Mouse (Mus musculus): ENCODE measurements around the gene Ckap2. TPM values are rescaled to one million over a fixed set of nuclear protein-coding genes. Genes with fewer than 3 reads are reported as not detected.

The Ckap2 gene
- 20.2 and 21.0 TPM in 2 replicates for polyA plus RNA-seq (2015; fragmentation: Nextera tagmentation; extraction: Ambion mirVana)

GRCm38 (mm10) chr8:22185431-22186397 is at the start of gene Ckap2:
Gene Ckap2, minus strand, starts transcription at chr8:22185819.

GRCm38 (mm10) chr8:22227061-22227877 is 41.6 kb upstream of the Ckap2 start, which contains the start of gene Thsd1:
Gene Thsd1, plus strand, starts transcription at chr8:22227313.

GRCm38 (mm10) chr8:22192660-22193431 is 7.2 kb upstream of the Ckap2 start, which contains the start of gene Vps36:
Gene Vps36, plus strand, starts transcription at chr8:22192809.

GRCm38 (mm10) chr8:22166080-22166603 is 19.5 kb downstream of the Ckap2 start, which contains the start of gene Nek3:
Gene Nek3, minus strand, starts transcription at chr8:22166435.

GRCm38 (mm10) chr8:22124220-22125152 is 61.1 kb downstream of the Ckap2 start, which contains the start of gene Nek5:
Gene Nek5, minus strand, starts transcription at chr8:22125053.

Other genes with a start within 250 kb of the Ckap2 start
- gene Defb35, start 247.5 kb downstream of the Ckap2 start, polyA plus RNA-seq (2015; fragmentation: Nextera tagmentation; extraction: Ambion mirVana), result not detected in 2 replicates
- gene Defb13, start 239.1 kb downstream of the Ckap2 start, polyA plus RNA-seq (2015; fragmentation: Nextera tagmentation; extraction: Ambion mirVana), result not detected in 2 replicates
- not detected in 2 replicates for gene Fam90a1a, start 227.1 kb downstream of the Ckap2 start, polyA plus RNA-seq (2015; fragmentation: Nextera tagmentation; extraction: Ambion mirVana)
- not detected in 2 replicates for gene Ccdc70, start 216.0 kb downstream of the Ckap2 start, polyA plus RNA-seq (2015; fragmentation: Nextera tagmentation; extraction: Ambion mirVana)
- 0.41 and 0.84 TPM in 2 replicates for gene Atp7b, start 125.5 kb downstream of the Ckap2 start, polyA plus RNA-seq (2015; fragmentation: Nextera tagmentation; extraction: Ambion mirVana)
- gene Alg11, start 125.1 kb downstream of the Ckap2 start, polyA plus RNA-seq (2015; fragmentation: Nextera tagmentation; extraction: Ambion mirVana), result 18.8 and 22.3 TPM in 2 replicates
- gene Nek5, start 60.8 kb downstream of the Ckap2 start, polyA plus RNA-seq (2015; fragmentation: Nextera tagmentation; extraction: Ambion mirVana), result 2.0 and 4.7 TPM in 2 replicates
- 6.7 and 7.1 TPM in 2 replicates for gene Nek3, start 19.4 kb downstream of the Ckap2 start, polyA plus RNA-seq (2015; fragmentation: Nextera tagmentation; extraction: Ambion mirVana)
- 21.7 and 26.4 TPM in 2 replicates for gene Vps36, start 7.0 kb upstream of the Ckap2 start, polyA plus RNA-seq (2015; fragmentation: Nextera tagmentation; extraction: Ambion mirVana)
- 3.7 and 4.8 TPM in 2 replicates for gene Thsd1, start 41.5 kb upstream of the Ckap2 start, polyA plus RNA-seq (2015; fragmentation: Nextera tagmentation; extraction: Ambion mirVana)
- gene Tpte, start 97.6 kb upstream of the Ckap2 start, polyA plus RNA-seq (2015; fragmentation: Nextera tagmentation; extraction: Ambion mirVana), result not detected in 2 replicates
- 9.5 and 11.2 TPM in 2 replicates for gene Slc25a15, start 212.8 kb upstream of the Ckap2 start, polyA plus RNA-seq (2015; fragmentation: Nextera tagmentation; extraction: Ambion mirVana)
- gene Mrps31, start 225.5 kb upstream of the Ckap2 start, polyA plus RNA-seq (2015; fragmentation: Nextera tagmentation; extraction: Ambion mirVana), result 51.7 and 67.3 TPM in 2 replicates

Data from adrenal gland, postnatal 0 days (tissue).